ENCODE assay signal across 31 mouse cellular contexts in the genomic region with DNA sequence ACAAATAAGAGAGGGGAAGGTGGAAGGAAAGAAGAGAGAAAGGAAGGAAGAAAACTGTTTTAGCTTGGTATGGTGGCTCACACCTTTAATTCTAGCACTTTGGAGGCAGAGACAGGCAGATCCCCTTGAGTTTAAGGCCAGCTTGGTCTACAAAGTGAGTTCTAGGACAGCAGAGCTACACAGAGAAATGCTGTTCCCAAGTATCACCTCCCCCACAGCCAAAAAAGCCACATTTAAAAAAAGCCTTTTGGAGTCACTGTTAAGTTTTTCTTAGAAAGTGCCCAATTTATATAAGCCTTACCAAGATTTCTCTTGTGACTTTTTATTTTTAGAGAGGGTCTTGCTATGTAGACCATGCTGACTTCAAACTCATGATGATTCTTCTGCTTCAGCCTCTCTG. TPM values are rescaled to one million over a fixed set of nuclear protein-coding genes. Genes with fewer than 3 reads are reported as not detected.
DNase-seq lines count a peak whose midpoint lies in the region; TF ChIP-seq lines count a peak whose summit lies in the region.
"Had no signal": no experiment of that assay in that cellular context is flagged by ENCODE, and none has a peak within 500 bp of the region (broad histone marks: within the 10 kb centered on the region; RNA-seq: fewer than 3 reads in every experiment).

No protein-coding gene starts in this region.

- peaks cover 63% of the 10 kb centered on the region for H3K36me3 ChIP-seq in hindbrain, embryonic 10.5 days

- no peak overlapping the region for H3K4me3 ChIP-seq in olfactory bulb, adult 2 months (ENCODE audit: insufficient read depth, low read depth, low read length)
- H3K4me3 ChIP-seq in hindbrain, embryonic 10.5 days = no peak overlapping the region
- H3K4me3 ChIP-seq: embryonic facial prominence, embryonic 10.5 days; embryonic facial prominence, embryonic 13.5 days; erythroblast, embryonic 14.5 days; forebrain, embryonic 12.5 days; forebrain, embryonic 15.5 days; heart, embryonic 12.5 days; heart, embryonic 15.5 days had no signal

- peak; percentile 56 to 57 for DNase-seq in frontal cortex, adult 2 months (ENCODE audit: extremely low spot score in 1 of 2, low spot score in 1 of 2)
- no peak for DNase-seq in frontal cortex, postnatal 25 days (ENCODE audit: low spot score in 2 of 2)
- peak; percentile 36 to 38 for DNase-seq in left cerebral cortex, postnatal 14 days (ENCODE audit: low spot score in 2 of 2)
- DNase-seq in left cerebral cortex, adult 11 months (ENCODE audit: low spot score) = no peak
- peak; percentile 72 for DNase-seq in brain, adult 2 months (ENCODE audit: low read depth, low spot score)
- no peak for DNase-seq in hindbrain, embryonic 10.5 days (ENCODE audit: low spot score)
- DNase-seq: adrenal gland, postnatal 10 days; adrenal gland, postnatal 36 days; B cell, adult 2 months; cerebellum, adult 11 months; cerebellum, adult 2 months; cerebellum, adult 9-11 months; cerebellum, postnatal 25 days; embryo, embryonic 11 days; gastrocnemius, postnatal 14 days; heart, adult 18-20 months; heart, postnatal 10 days; heart, postnatal 36 days had no signal

- no peaks in the 10 kb centered on the region for H3K27me3 ChIP-seq in hindbrain, embryonic 10.5 days (ENCODE audit: insufficient read depth, poor library complexity, severe bottlenecking)
- H3K27me3 ChIP-seq: CH12.LX; embryonic facial prominence, embryonic 13.5 days; forebrain, embryonic 12.5 days; forebrain, embryonic 15.5 days; heart, embryonic 12.5 days; heart, embryonic 15.5 days; Patski had no signal

- no peaks in the 10 kb centered on the region for H3K9me3 ChIP-seq in hindbrain, embryonic 10.5 days
- H3K9me3 ChIP-seq: embryonic facial prominence, embryonic 10.5 days; embryonic facial prominence, embryonic 13.5 days; forebrain, embryonic 12.5 days; forebrain, embryonic 15.5 days; G1E; heart, embryonic 12.5 days; heart, embryonic 15.5 days had no signal

- H3K4me1 ChIP-seq in olfactory bulb, adult 2 months (ENCODE audit: control insufficient read depth, insufficient read depth, low read length) = peaks cover 14% of the 10 kb centered on the region
- no peaks in the 10 kb centered on the region for H3K4me1 ChIP-seq in hindbrain, embryonic 10.5 days (replicated peaks)
- H3K4me1 ChIP-seq: embryonic facial prominence, embryonic 10.5 days; embryonic facial prominence, embryonic 13.5 days; forebrain, embryonic 12.5 days; forebrain, embryonic 15.5 days had no signal

- intact Hi-C loops in left cerebral cortex, postnatal 14 days (cut with DNase I) = no loop called here

- peak overlapping the region; percentile 44; the same call in 1 of the 2 replicates for H3K27ac ChIP-seq in olfactory bulb, adult 2 months (ENCODE audit: insufficient read depth, low read depth, low read length)
- H3K27ac ChIP-seq in hindbrain, embryonic 10.5 days = no peak overlapping the region
- H3K27ac ChIP-seq: embryonic facial prominence, embryonic 10.5 days; embryonic facial prominence, embryonic 13.5 days; forebrain, embryonic 12.5 days; forebrain, embryonic 15.5 days; heart, embryonic 15.5 days; hindbrain, embryonic 14.5 days; hindbrain, postnatal 0 days had no signal

- TF ChIP-seq CTCF in olfactory bulb, adult 2 months (IDR thresholded peaks at IDR 0.05; ENCODE audit: insufficient read depth, low read depth, low read length) = no peak

- no peak for TF ChIP-seq POLR2A in olfactory bulb, adult 2 months (IDR thresholded peaks at IDR 0.05; ENCODE audit: insufficient read depth, low read depth, low read length)

RNA-seq across cellular contexts. Expression of gene Sun1, which starts 13.9 kb away (rescaled TPM):
- 102 and 115 TPM in 2 replicates for polyA plus RNA-seq in frontal cortex, adult 2 months (2012; rRNA removed)
- total RNA-seq in left cerebral cortex, postnatal 14 days (2021) = 100 to 1,000 TPM in 1 of 2 experiments, 10 to 100 TPM in 1; 98.7 to 116 TPM
- not detected in 2 replicates for polyA plus RNA-seq in olfactory bulb, adult 2 months (2012; ENCODE audit: insufficient read depth, insufficient read length, low replicate concordance, missing spikeins)
- 44.1 and 50.2 TPM in 2 replicates for polyA plus RNA-seq in hindbrain, embryonic 10.5 days (2016; fragmentation: Nextera tagmentation; extraction: Ambion mirVana)

RNA-seq across cellular contexts. Expression of gene Get4, which starts 37.8 kb away (rescaled TPM):
- 81.8 and 91.6 TPM in 2 replicates for polyA plus RNA-seq in frontal cortex, adult 2 months (2012; rRNA removed)
- 10 to 100 TPM; 47.6 to 55.7 TPM for total RNA-seq in left cerebral cortex, postnatal 14 days (2021)
- not detected in 2 replicates for polyA plus RNA-seq in olfactory bulb, adult 2 months (2012; ENCODE audit: insufficient read depth, insufficient read length, low replicate concordance, missing spikeins)
- polyA plus RNA-seq in hindbrain, embryonic 10.5 days (2016; fragmentation: Nextera tagmentation; extraction: Ambion mirVana) = 171 and 185 TPM in 2 replicates

Comparison
In these comparisons a context has a peak if more than half of its experiments do, and no peak if none do; other contexts are left out.
1. DNase-seq: peak in frontal cortex, adult 2 months (2 of 2), left cerebral cortex, postnatal 14 days (2 of 2) and brain, adult 2 months (single experiment); none in frontal cortex, postnatal 25 days (0 of 2), left cerebral cortex, adult 11 months (single experiment) and hindbrain, embryonic 10.5 days (single experiment).
2. RNA of gene Get4, which starts 37.8 kb away (polyA plus RNA-seq): 171 to 185 TPM in hindbrain, embryonic 10.5 days and 81.8 to 91.6 TPM in frontal cortex, adult 2 months; not detected in olfactory bulb, adult 2 months; every median in the first group is over 10 times any median in the second.